Mouse (Mus musculus) myocyte (in vitro differentiated cells): ENCODE data around the gene Fam19a1. TPM values are rescaled to one million over a fixed set of nuclear protein-coding genes. Genes with fewer than 3 reads are reported as not detected.

Source experiments
- H3K27me3 ChIP-seq: one replicate; pipeline ENCODE4 v1.6.1; 2011; ENCODE audit not compliant: control insufficient read depth, insufficient read depth, insufficient read length
- H3K36me3 ChIP-seq: one replicate; pipeline ENCODE4 v1.6.1; 2011; ENCODE audit not compliant: control insufficient read depth, insufficient read depth
- H3K4me2 ChIP-seq: one replicate; pipeline ENCODE4 v1.6.1; 2011; ENCODE audit warnings: low read depth, control low read depth
- H3K4me3 ChIP-seq: one replicate; pipeline ENCODE4 v1.5.1; 2011; ENCODE audit warnings: mild to moderate bottlenecking, control low read depth, moderate library complexity
- H3K79me2 ChIP-seq: one replicate; pipeline ENCODE4 v1.6.1; 2011; ENCODE audit not compliant: control insufficient read depth, insufficient read depth
- H3ac ChIP-seq: one replicate; pipeline ENCODE4 v1.6.1; 2011; ENCODE audit not compliant: control insufficient read depth, insufficient read length
- CEBPB ChIP-seq: IDR thresholded peaks from 2 replicates; pipeline ENCODE4 v1.6.1; 2011; ENCODE audit warnings: mild to moderate bottlenecking, moderate library complexity; ENCODE audit not compliant: poor library complexity, insufficient read depth, severe bottlenecking
- E2F4 ChIP-seq: IDR thresholded peaks from one replicate; pipeline ENCODE4 v1.6.1; 2011; ENCODE audit warnings: mild to moderate bottlenecking, control low read depth, moderate library complexity; ENCODE audit not compliant: insufficient read depth
- MAX ChIP-seq: IDR thresholded peaks from one replicate; pipeline ENCODE4 v1.6.1; 2011; ENCODE audit warnings: low read depth, mild to moderate bottlenecking, control low read depth
- MYOD1 ChIP-seq, 3 experiments: IDR thresholded peaks; one replicate each; pipeline ENCODE4 v1.6.1; 2011; ENCODE audit warnings: control low read depth in 2 of 3, low read depth in 2 of 3, mild to moderate bottlenecking in 2 of 3, moderate library complexity in 1 of 3; ENCODE audit not compliant: insufficient read length in 2 of 3, control insufficient read depth in 1 of 3
- MYOG ChIP-seq, 3 experiments: IDR thresholded peaks; one replicate each; pipeline ENCODE4 v1.6.1; 2011; ENCODE audit warnings: control low read depth in 2 of 3, low read depth in 2 of 3, mild to moderate bottlenecking in 2 of 3; ENCODE audit not compliant: insufficient read length in 2 of 3, control insufficient read depth in 1 of 3, insufficient read depth in 1 of 3
- POLR2A ChIP-seq: IDR thresholded peaks from one replicate; pipeline ENCODE4 v1.6.1; 2011; ENCODE audit warnings: low read depth, mild to moderate bottlenecking, control low read depth, moderate library complexity; ENCODE audit not compliant: insufficient read length
- POLR2AphosphoS2 ChIP-seq: IDR thresholded peaks from one replicate; pipeline ENCODE4 v1.6.1; 2011; ENCODE audit warnings: low read depth, control low read depth; ENCODE audit not compliant: insufficient read length
- REST ChIP-seq: IDR thresholded peaks from one replicate; pipeline ENCODE4 v1.6.1; 2011; ENCODE audit warnings: mild to moderate bottlenecking, control low read depth, moderate library complexity; ENCODE audit not compliant: insufficient read depth, insufficient read length
- SRF ChIP-seq: IDR thresholded peaks from one replicate; pipeline ENCODE4 v1.6.1; 2011; ENCODE audit warnings: low read depth; ENCODE audit not compliant: control insufficient read depth, insufficient read length
- TCF12 ChIP-seq: IDR thresholded peaks from one replicate; pipeline ENCODE4 v1.6.1; 2011; ENCODE audit warnings: mild to moderate bottlenecking, control low read depth; ENCODE audit not compliant: poor library complexity, insufficient read depth, severe bottlenecking
- TCF3 ChIP-seq: IDR thresholded peaks from one replicate; pipeline ENCODE4 v1.6.1; 2011; ENCODE audit warnings: low read depth, control low read depth; ENCODE audit not compliant: insufficient read length
- USF1 ChIP-seq: IDR thresholded peaks from one replicate; pipeline ENCODE4 v1.6.1; 2011; ENCODE audit warnings: low read depth, mild to moderate bottlenecking, control low read depth, moderate library complexity
- polyA plus RNA-seq: library from polyadenylated mRNA; unstranded; fragments of >200 nt; fragmentation: generic; extraction: Trizol; gene quantifications from one replicate; pipeline ENCODE4 v1.2.1, GENCODE M21; 2012; ENCODE audit warnings: missing spikeins

The Fam19a1 gene
- polyA plus RNA-seq, 1 experiment, result 0.02 TPM

DNA sequence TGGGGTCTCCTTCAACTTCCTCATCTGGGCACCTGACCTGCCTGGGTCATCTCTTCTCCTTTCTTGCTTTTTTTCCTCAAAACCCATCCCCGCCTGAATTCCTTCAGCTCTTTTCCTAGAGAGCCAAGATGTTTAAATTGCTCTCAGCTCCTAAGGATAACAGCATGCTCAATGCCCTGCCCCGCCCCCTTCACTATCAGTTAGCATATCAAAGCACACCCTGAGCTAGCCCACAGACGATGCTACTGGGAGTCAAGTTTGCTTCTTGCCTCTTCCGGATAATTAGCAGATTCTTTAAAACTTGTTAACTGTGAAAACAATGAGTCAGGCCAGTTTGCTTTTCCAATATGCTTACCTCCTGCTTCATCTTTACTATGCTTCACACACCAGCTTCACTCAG lies 176.7 kb downstream of the Fam19a1 start:
- no peaks in the 10 kb centered on the region for H3K36me3 ChIP-seq
- no peaks in the 10 kb centered on the region for H3K27me3 ChIP-seq
- TF ChIP-seq CEBPB, result no peak
- TF ChIP-seq SRF, result no peak
- no peak for TF ChIP-seq REST
- no peak for TF ChIP-seq E2F4
- TF ChIP-seq USF1, result no peak
- TF ChIP-seq POLR2A, result no peak
- TF ChIP-seq MAX, result no peak
- TF ChIP-seq MYOG (IDR thresholded peaks at IDR 0.05; ENCODE audit: control insufficient read depth in 1 of 3, insufficient read depth in 1 of 3, insufficient read length in 2 of 3, low read depth in 2 of 3), result no peak
- no peak for TF ChIP-seq MYOD1 (IDR thresholded peaks at IDR 0.05; ENCODE audit: control insufficient read depth in 1 of 3, insufficient read length in 2 of 3, low read depth in 2 of 3)
- H3K4me3 ChIP-seq, result no peak overlapping the region
- no peaks in the 10 kb centered on the region for H3K79me2 ChIP-seq
- H3K4me2 ChIP-seq, result no peak overlapping the region
- no peak overlapping the region for H3ac ChIP-seq

- no peak for TF ChIP-seq E2F4
- no peak for TF ChIP-seq SRF
- no peak for TF ChIP-seq MYOD1 (IDR thresholded peaks at IDR 0.05; ENCODE audit: control insufficient read depth in 1 of 3, insufficient read length in 2 of 3, low read depth in 2 of 3)
- TF ChIP-seq CEBPB, result no peak
- no peak for TF ChIP-seq REST
- no peak for TF ChIP-seq USF1
- no peak for TF ChIP-seq MYOG (IDR thresholded peaks at IDR 0.05; ENCODE audit: control insufficient read depth in 1 of 3, insufficient read depth in 1 of 3, insufficient read length in 2 of 3, low read depth in 2 of 3)
- no peak for TF ChIP-seq POLR2AphosphoS2
- no peak for TF ChIP-seq TCF12
- no peak for TF ChIP-seq POLR2A
- no peak for TF ChIP-seq TCF3
- no peak for TF ChIP-seq MAX
- no peaks in the 10 kb centered on the region for H3K36me3 ChIP-seq
Measured at GRCm38 (mm10) chr6:96347491-96347890, 234.5 kb downstream of the Fam19a1 start.

GRCm38 (mm10) chr6:96349446-96350025 lies 236.6 kb downstream of the Fam19a1 start:
- Histone ChIP-seq H3K79me2 (no peaks in the 10 kb centered on the region), H3K4me2 (no peak overlapping the region), H3K36me3 (no peaks in the 10 kb centered on the region), H3K27me3 (no peaks in the 10 kb centered on the region), H3K4me3 (no peak overlapping the region), H3ac (no peak overlapping the region)
- TF ChIP-seq CEBPB (no peak), MYOG (IDR thresholded peaks at IDR 0.05; ENCODE audit: control insufficient read depth in 1 of 3, insufficient read depth in 1 of 3, insufficient read length in 2 of 3, low read depth in 2 of 3) (no peak)

More at GRCm38 (mm10) chr6:96347491-96347890, 234.5 kb downstream of the Fam19a1 start:
- no peak overlapping the region for H3ac ChIP-seq
- H3K4me3 ChIP-seq, result no peak overlapping the region
- H3K79me2 ChIP-seq, result no peaks in the 10 kb centered on the region
- H3K4me2 ChIP-seq, result no peak overlapping the region
- H3K27me3 ChIP-seq, result no peaks in the 10 kb centered on the region

- Histone ChIP-seq H3K27me3 (no peaks in the 10 kb centered on the region), H3K4me2 (no peak overlapping the region), H3ac (no peak overlapping the region), H3K4me3 (no peak overlapping the region), H3K79me2 (no peaks in the 10 kb centered on the region), H3K36me3 (no peaks in the 10 kb centered on the region)
- no peak for TF ChIP-seq MYOG (IDR thresholded peaks at IDR 0.05; ENCODE audit: control insufficient read depth in 1 of 3, insufficient read depth in 1 of 3, insufficient read length in 2 of 3, low read depth in 2 of 3)
- TF ChIP-seq MYOD1 (IDR thresholded peaks at IDR 0.05; ENCODE audit: control insufficient read depth in 1 of 3, insufficient read length in 2 of 3, low read depth in 2 of 3), result no peak
- TF ChIP-seq TCF12, result no peak
- TF ChIP-seq POLR2A, result no peak
- TF ChIP-seq MAX, result no peak
- TF ChIP-seq E2F4, result no peak
- TF ChIP-seq CEBPB, result no peak
- TF ChIP-seq TCF3, result no peak
Measured at GRCm38 (mm10) chr6:96369544-96369943, 256.6 kb downstream of the Fam19a1 start.

- no peak overlapping the region for H3K4me2 ChIP-seq
- no peak for TF ChIP-seq POLR2A
- no peak for TF ChIP-seq E2F4
- no peak for TF ChIP-seq MYOD1 (IDR thresholded peaks at IDR 0.05; ENCODE audit: control insufficient read depth in 1 of 3, insufficient read length in 2 of 3, low read depth in 2 of 3)
- no peak for TF ChIP-seq TCF12
- TF ChIP-seq CEBPB, result no peak
- TF ChIP-seq MYOG (IDR thresholded peaks at IDR 0.05; ENCODE audit: control insufficient read depth in 1 of 3, insufficient read depth in 1 of 3, insufficient read length in 2 of 3, low read depth in 2 of 3), result no peak
- TF ChIP-seq MAX, result no peak
- no peak for TF ChIP-seq REST
- no peak for TF ChIP-seq SRF
- TF ChIP-seq POLR2AphosphoS2, result no peak
- no peak for TF ChIP-seq TCF3
- TF ChIP-seq USF1, result no peak
- no peak overlapping the region for H3K4me3 ChIP-seq
- H3K27me3 ChIP-seq, result no peaks in the 10 kb centered on the region
- H3ac ChIP-seq, result no peak overlapping the region
- H3K36me3 ChIP-seq, result no peaks in the 10 kb centered on the region
- H3K79me2 ChIP-seq, result no peaks in the 10 kb centered on the region
Measured at GRCm38 (mm10) chr6:96372848-96373247, 259.9 kb downstream of the Fam19a1 start.
